Mouse (Mus musculus): ENCODE data around the gene Fam107b. TPM values are rescaled to one million over a fixed set of nuclear protein-coding genes. Genes with fewer than 3 reads are reported as not detected.

Fam107b gene
- polyA plus RNA-seq, 1 experiment from 2014 or later, result 37.8 TPM

DNA sequence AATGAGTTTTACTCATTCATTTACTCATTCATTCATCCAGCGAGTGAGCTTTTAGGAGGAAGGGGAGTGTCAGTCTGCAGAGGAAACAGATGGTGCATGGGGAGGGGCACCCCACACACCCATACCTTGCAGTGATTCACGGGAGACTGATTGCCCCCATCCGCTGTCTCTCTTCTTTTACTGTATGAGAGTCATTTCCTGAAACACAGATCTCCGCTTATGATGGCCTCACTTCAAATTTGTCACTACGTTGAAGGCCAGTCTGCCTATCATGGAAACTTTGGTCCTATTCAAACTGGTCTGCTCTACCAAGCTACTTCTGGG, 230.2 kb downstream of the Fam107b start:
- 53% methylated on average over 5 of the region's 5 CpGs for WGBS
- DNase-seq (ENCODE audit: low spot score), result no peak
- Histone ChIP-seq H3K36me3 (no peaks in the 10 kb centered on the region), H3K27me3 (ENCODE audit: insufficient read depth, poor library complexity, severe bottlenecking) (no peaks in the 10 kb centered on the region), H3K4me1 (no peaks in the 10 kb centered on the region; the same call in 1 of the 2 replicates), H3K4me3 (no peak overlapping the region), H3K9me3 (no peaks in the 10 kb centered on the region), H3K27ac (no peak overlapping the region)

DNA sequence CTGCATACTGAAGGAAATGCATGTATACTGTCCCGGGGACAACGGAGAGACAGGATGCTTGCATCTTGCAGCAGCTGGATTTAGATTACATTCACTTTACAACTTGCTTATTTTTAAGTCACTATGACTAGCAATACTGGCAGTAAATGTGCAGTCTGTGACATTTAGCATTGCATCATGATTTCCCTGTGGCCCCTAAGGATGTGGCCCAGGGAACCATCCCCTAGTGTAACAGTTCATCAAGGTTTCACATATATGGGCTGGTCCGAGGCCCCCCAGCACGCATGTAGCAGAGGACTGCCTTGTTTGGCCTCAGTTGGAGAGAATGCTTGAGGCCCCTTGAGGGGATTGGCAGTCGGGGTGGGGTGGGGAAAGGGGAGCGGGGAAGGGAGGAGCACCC, 235.5 kb downstream of the Fam107b start:
- Histone ChIP-seq H3K4me3 (no peak overlapping the region), H3K27ac (no peak overlapping the region), H3K27me3 (ENCODE audit: insufficient read depth, poor library complexity, severe bottlenecking) (no peaks in the 10 kb centered on the region), H3K4me1 (no peaks in the 10 kb centered on the region), H3K36me3 (no peaks in the 10 kb centered on the region), H3K9me3 (no peaks in the 10 kb centered on the region)
- DNase-seq (ENCODE audit: low spot score), result no peak
- WGBS, result 62% methylated on average over 6 of the region's 6 CpGs

DNA sequence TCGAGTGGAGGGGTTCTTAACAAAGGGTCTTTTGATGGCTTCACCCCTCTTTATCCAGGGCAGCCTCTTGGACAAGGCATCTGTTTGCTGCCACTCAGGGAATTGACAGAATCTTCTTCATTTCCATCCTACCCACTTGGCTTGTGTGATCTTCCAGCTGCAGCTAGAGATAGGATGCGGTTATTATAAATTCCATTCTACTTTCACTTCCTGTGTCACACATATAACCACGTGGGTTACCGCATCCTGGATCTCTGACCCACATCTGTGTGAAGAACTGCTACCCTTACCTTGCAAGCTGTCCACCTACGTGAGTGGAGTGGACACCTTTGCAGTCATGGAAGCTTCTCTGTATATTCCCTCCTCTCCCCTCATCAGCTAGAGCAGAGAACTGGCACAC, 240.0 kb downstream of the Fam107b start:
- no peaks in the 10 kb centered on the region for H3K9me3 ChIP-seq
- whole genome bisulfite sequencing, result 80% methylated on average over 5 of the region's 5 CpGs
- no peak for DNase-seq (ENCODE audit: low spot score)
- no peak overlapping the region for H3K27ac ChIP-seq
- H3K36me3 ChIP-seq, result no peaks in the 10 kb centered on the region
- H3K4me3 ChIP-seq, result no peak overlapping the region
- H3K27me3 ChIP-seq (ENCODE audit: insufficient read depth, poor library complexity, severe bottlenecking), result no peaks in the 10 kb centered on the region
- no peaks in the 10 kb centered on the region for H3K4me1 ChIP-seq

DNA sequence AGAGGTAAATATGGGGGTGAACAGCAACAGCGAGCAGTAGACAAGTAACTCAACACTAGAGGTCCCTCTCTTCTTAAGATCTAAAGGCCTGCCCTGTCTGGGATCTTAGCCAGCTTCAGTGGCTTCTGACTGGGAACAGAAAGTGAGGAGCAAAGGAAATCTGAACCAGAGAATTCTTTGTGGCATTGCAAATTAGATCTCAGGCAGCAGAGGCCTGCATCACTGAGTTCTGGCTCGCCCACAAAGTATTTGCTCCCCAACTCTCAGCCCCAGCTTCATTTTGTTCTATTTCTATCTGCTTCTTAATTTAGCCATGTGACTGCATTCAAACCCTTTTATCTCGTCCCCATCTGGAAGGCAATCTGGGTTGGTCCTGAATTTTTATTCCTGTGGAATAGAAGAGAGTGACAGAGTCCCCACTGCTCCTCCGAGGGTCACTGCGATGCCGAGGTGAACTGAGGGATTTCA, 245.9 kb downstream of the Fam107b start:
- no peaks in the 10 kb centered on the region for H3K4me1 ChIP-seq
- 74% methylated on average over 6 of the region's 6 CpGs for WGBS
- no peaks in the 10 kb centered on the region for H3K36me3 ChIP-seq
- DNase-seq (ENCODE audit: low spot score), result no peak
- no peaks in the 10 kb centered on the region for H3K27me3 ChIP-seq (ENCODE audit: insufficient read depth, poor library complexity, severe bottlenecking)
- H3K4me3 ChIP-seq, result no peak overlapping the region
- no peak overlapping the region for H3K27ac ChIP-seq
- no peaks in the 10 kb centered on the region for H3K9me3 ChIP-seq

DNA sequence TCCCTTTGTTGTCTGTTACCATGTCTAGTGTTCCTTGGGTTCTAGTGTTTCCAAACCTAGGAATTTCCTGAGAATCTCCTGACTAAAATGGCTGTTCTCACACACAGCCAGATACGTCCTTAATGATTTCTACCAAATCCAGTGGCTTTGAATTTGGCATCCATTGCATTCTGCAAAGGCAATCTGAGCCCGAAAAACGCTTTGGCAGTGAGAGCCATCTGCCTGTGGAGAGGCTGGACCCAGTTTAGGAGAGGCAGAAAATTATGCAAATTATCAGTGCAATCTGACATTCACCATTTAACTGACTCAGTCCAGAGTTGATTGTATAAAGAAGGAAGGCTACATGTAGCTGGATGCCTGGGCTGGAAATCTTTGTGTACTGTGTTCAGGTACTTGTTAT, 247.3 kb downstream of the Fam107b start:
- no peaks in the 10 kb centered on the region for H3K9me3 ChIP-seq

DNA sequence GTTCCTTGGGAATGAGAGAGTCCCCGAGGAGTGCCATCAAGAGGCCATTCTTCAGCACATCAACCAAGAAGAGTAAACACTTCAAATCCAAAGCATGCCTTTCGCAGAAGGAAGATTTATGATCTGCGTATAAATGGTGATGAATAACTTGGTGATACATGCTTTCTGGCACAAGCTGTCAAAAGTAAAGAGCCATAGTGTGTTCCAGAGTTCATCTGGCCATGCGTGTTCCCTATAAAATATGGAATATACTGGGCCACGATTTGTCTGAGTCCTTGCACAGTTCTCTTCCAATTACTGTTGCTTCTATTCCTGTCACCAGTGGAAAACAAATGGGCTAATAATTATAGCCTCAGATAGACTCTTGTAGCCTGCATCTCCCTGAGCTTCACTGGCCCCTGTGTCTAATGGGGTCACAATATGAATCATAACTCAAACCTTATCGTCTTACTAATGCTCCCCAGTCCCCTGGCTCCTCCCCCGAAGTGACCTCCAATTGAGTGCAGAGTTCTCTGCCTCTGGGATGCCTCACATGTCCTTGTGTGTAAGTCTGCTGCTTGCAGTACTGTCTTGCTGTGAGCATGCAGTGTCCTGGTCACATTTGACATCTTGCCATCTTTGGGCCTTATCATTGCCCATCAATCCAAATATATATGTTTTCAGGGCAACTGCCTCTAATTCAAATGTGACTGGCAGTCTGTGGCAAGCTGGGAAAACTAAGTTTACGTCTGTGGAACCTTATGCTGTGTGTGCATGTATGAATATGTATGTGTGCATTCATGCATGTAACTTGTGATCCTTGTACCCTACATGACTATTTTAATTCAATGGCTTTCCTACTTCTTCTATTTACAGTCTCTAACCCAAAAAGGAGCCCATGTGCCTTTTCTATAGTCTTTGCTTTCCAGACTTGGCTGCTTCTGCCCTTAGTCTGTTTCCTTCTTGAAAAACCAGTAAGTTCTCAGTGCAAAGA, 252.5 kb downstream of the Fam107b start:
- no peaks in the 10 kb centered on the region for H3K4me1 ChIP-seq
- 80% methylated on average over 8 of the region's 8 CpGs for WGBS
- DNase-seq (ENCODE audit: low spot score), result no peak

More for the DNA sequence above, 247.3 kb downstream of the Fam107b start:
- H3K27ac ChIP-seq, result no peak overlapping the region
- no peaks in the 10 kb centered on the region for H3K4me1 ChIP-seq
- no peaks in the 10 kb centered on the region for H3K36me3 ChIP-seq
- H3K4me3 ChIP-seq, result no peak overlapping the region
- DNase-seq (ENCODE audit: low spot score), result no peak
- no peaks in the 10 kb centered on the region for H3K27me3 ChIP-seq (ENCODE audit: insufficient read depth, poor library complexity, severe bottlenecking)
- 81% methylated on average over 3 of the region's 3 CpGs for WGBS

More for the DNA sequence above, 252.5 kb downstream of the Fam107b start:
- H3K4me3 ChIP-seq, result no peak overlapping the region
- H3K9me3 ChIP-seq, result no peaks in the 10 kb centered on the region
- no peaks in the 10 kb centered on the region for H3K36me3 ChIP-seq
- no peak overlapping the region for H3K27ac ChIP-seq
- no peaks in the 10 kb centered on the region for H3K27me3 ChIP-seq (ENCODE audit: insufficient read depth, poor library complexity, severe bottlenecking)

Other genes starting within 250 kb of the Fam107b start
- gene Rpp38, start 237.8 kb upstream of the Fam107b start, polyA plus RNA-seq (2016; fragmentation: Nextera tagmentation; extraction: Ambion mirVana), result 12.7 and 18.9 TPM in 2 replicates
- 0.30 and 0.82 TPM in 2 replicates for gene Acbd7, start 234.3 kb upstream of the Fam107b start, polyA plus RNA-seq (2016; fragmentation: Nextera tagmentation; extraction: Ambion mirVana)
- gene Olah, start 173.3 kb upstream of the Fam107b start, polyA plus RNA-seq (2016; fragmentation: Nextera tagmentation; extraction: Ambion mirVana), result not detected in 2 replicates
- gene Meig1, start 147.8 kb upstream of the Fam107b start, polyA plus RNA-seq (2016; fragmentation: Nextera tagmentation; extraction: Ambion mirVana), result not detected in 2 replicates
- gene Dclre1c, start 146.4 kb upstream of the Fam107b start, polyA plus RNA-seq (2016; fragmentation: Nextera tagmentation; extraction: Ambion mirVana), result 6.3 and 6.7 TPM in 2 replicates
- gene Suv39h2, start 95.5 kb upstream of the Fam107b start, polyA plus RNA-seq (2016; fragmentation: Nextera tagmentation; extraction: Ambion mirVana), result 12.7 and 20.0 TPM in 2 replicates
- gene Gm45902, start 57.7 kb upstream of the Fam107b start, polyA plus RNA-seq (2016; fragmentation: Nextera tagmentation; extraction: Ambion mirVana), result 6.8 and 8.1 TPM in 2 replicates
- gene Hspa14, start 57.7 kb upstream of the Fam107b start, polyA plus RNA-seq (2016; fragmentation: Nextera tagmentation; extraction: Ambion mirVana), result 116 and 123 TPM in 2 replicates
- gene Cdnf, start 57.5 kb upstream of the Fam107b start, polyA plus RNA-seq (2016; fragmentation: Nextera tagmentation; extraction: Ambion mirVana), result 0.05 and 0.20 TPM in 2 replicates

Data from heart, embryonic 10.5 days (tissue).